Mouse (Mus musculus): ENCODE measurements at regions not wholly inside any gene's neighbourhood (a gene's known extent, or its start where the extent isn't known, plus 50 kb on each side); places are given as distances from the start of the nearest gene placed in this dataset.

- no peak for TF ChIP-seq TAL1 (IDR thresholded peaks at IDR 0.05; ENCODE audit: low read length)
- no peak for TF ChIP-seq GATA1 (IDR thresholded peaks at IDR 0.05; ENCODE audit: low read length)
Measured at GRCm38 (mm10) chr3:50830446-50830845, 387.0 kb upstream of the Slc7a11 start.

Data from erythroblast, embryonic 14.5 days (primary cell).